In genomic region chr16:96127657-96128344, GRCm38 (mm10) we compare ENCODE assay signal across 8 mouse cellular contexts. TPM values are rescaled to one million over a fixed set of nuclear protein-coding genes. Genes with fewer than 3 reads are reported as not detected.
DNase-seq lines count a peak whose midpoint lies in the region; ATAC-seq lines count a peak whose summit lies in the region.

Gene Hmgn1, minus strand, starts transcription at chr16:96127729.

- intact Hi-C loops in gastrocnemius, postnatal 14 days (cut with DNase I; ENCODE audit: low total_unique reads): loop anchor here (5.0 kb wide), 1 partner anchor 40 kb away; no protein-coding TSS in a partner anchor
- intact Hi-C loops in left cerebral cortex, postnatal 10 days (cut with DNase I): loop anchor here (5.0 kb wide), 1 partner anchor 40 kb away; no protein-coding TSS in a partner anchor

- ATAC-seq in inflammation-experienced regulatory T-cells, adult 6 months: peak; percentile 76
- peak; percentile 89 for ATAC-seq in megakaryocyte-erythroid progenitor cell, adult 5-6 weeks (replicated peaks; ENCODE audit: low FRiP score, low TSS enrichment, poor library complexity, severe bottlenecking)

- peak; percentile 96 for DNase-seq in adipocyte (ENCODE audit: low spot score)
- DNase-seq in embryo, embryonic 10 days (ENCODE audit: low spot score): peak; percentile 97
- DNase-seq in gastrocnemius, postnatal 14 days: peak; percentile 99
- DNase-seq in left cerebral cortex, postnatal 10 days (ENCODE audit: extremely low spot score in 1 of 2, low spot score in 2 of 2): peak; percentile 96 to 99
- peak; percentile 94 for DNase-seq in right cerebral cortex, postnatal 25 days
- DNase-seq in urinary bladder, postnatal 4 days (ENCODE audit: low spot score in 2 of 2): peak; percentile 96 to 98

RNA-seq across cellular contexts. Expression of gene Hmgn1, which starts in this region (rescaled TPM):
- 10 to 100 TPM; 34.2 to 66.6 TPM for total RNA-seq in gastrocnemius, postnatal 14 days (2021)
- polyA plus RNA-seq in inflammation-experienced regulatory T-cells, adult 6 months (2017; shearing (Covaris generic)): 10 to 100 TPM; 57.3 to 89.3 (median 57.4) TPM
- 10 to 100 TPM; 57.4 to 57.8 TPM for total RNA-seq in left cerebral cortex, postnatal 10 days (2021)
- 204 and 213 TPM in 2 replicates for total RNA-seq in megakaryocyte-erythroid progenitor cell, adult 5-6 weeks (2014; fragmentation: Nextera tagmentation)
- total RNA-seq in megakaryocyte-erythroid progenitor cell, adult 5-6 weeks (2017): 395 and 654 TPM in 2 replicates

Comparison
In these comparisons a context has a peak if more than half of its experiments do, and no peak if none do; other contexts are left out.
1. Peak in every context shown above with its lines: DNase-seq and ATAC-seq.